Mouse (Mus musculus): ENCODE measurements around the gene Kif24. TPM values are rescaled to one million over a fixed set of nuclear protein-coding genes. Genes with fewer than 3 reads are reported as not detected.

Gene Kif24
- polyA plus RNA-seq, 1 experiment from 2014 or later, result 3.4 TPM

DNA sequence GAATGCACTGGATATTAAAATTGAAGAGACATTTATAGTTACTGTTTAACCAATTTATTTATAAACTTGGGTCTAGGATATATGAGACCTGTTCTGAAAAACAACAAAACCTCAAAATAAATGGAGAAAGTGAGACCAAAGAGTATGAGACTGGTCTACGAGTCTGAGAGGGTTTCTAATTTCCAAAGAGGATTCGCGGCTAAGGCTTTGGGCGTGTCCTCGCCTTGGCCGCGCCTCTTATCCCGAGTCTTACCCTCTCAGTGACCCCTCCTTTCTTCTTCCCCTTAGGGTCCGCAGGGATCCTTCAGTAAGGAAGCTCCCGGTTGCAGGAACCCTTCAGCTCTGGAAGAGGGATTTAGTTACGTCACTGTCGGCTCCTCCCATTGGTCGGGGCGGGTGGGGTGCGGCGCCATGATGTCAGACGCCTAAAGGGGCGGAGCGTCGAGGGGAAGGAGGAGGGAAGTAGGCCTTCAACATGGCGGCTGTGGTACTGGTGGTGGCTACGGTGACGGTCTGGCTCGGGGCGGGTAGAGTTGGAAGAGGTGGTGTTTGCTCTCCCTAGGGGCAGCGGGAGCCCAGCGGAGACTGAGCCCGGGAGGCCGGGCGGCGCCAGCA is 116.0 kb downstream of the Kif24 start, which contains the start of gene Ubap1:
Gene Ubap1 (plus strand): TSS at position 413 of the 615 bp plus-strand sequence.
- peak within 1 kb of the TSS; percentile 73 for H3K9ac ChIP-seq
- peak; percentile 97 for ATAC-seq (ENCODE audit: low FRiP score)
- H3K27me3 ChIP-seq (ENCODE audit: control insufficient read depth, insufficient read depth, low read length), result no peaks in the 10 kb centered on the region
- no peaks in the 10 kb centered on the region for H3K9me3 ChIP-seq (ENCODE audit: control insufficient read depth, low read length)
- H3K4me3 ChIP-seq (replicated peaks; ENCODE audit: low read length), result peak within 1 kb of the TSS; percentile 81
- under 1% methylated on average over 31 of the region's 31 CpGs for WGBS
- H3K4me2 ChIP-seq (replicated peaks), result peak within 1 kb of the TSS; percentile 55
- no peaks in the 10 kb centered on the region for H3K36me3 ChIP-seq (replicated peaks; ENCODE audit: control insufficient read depth, insufficient read depth)
- H3K4me1 ChIP-seq (replicated peaks; ENCODE audit: control insufficient read depth, insufficient read depth, low read length), result peaks cover 17% of the 10 kb centered on the region
- H3K27ac ChIP-seq, result peak within 1 kb of the TSS; percentile 91
- DNase-seq (ENCODE audit: low spot score), result peak; percentile 96

DNA sequence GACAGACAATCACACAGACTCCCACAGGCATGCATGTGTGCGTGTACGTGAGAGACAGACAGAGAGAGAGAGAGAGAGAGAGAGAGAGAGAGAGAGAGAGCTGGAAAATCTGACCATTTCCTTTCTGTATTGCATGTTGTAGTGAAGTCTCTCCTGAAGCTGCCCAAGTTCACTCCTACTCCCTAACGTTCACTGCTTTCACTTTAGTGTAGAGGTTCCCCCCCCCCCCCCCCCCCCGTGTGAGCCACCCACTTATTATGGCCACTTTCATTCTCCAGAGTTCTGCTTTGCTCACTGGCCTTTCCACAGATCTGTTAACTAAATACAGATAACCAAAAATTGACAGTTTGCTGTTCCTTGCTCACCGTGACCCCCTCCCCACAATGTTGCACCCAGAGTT is 116.8 kb downstream of the Kif24 start:
- Histone ChIP-seq H3K36me3 (replicated peaks; ENCODE audit: control insufficient read depth, insufficient read depth) (no peaks in the 10 kb centered on the region), H3K9ac (peak overlapping the region; percentile 73; the same call in 1 of the 2 replicates), H3K27ac (no peak overlapping the region), H3K4me1 (replicated peaks; ENCODE audit: control insufficient read depth, insufficient read depth, low read length) (peaks cover 17% of the 10 kb centered on the region), H3K4me2 (replicated peaks) (peak overlapping the region; percentile 52), H3K9me3 (ENCODE audit: control insufficient read depth, low read length) (no peaks in the 10 kb centered on the region), H3K27me3 (ENCODE audit: control insufficient read depth, insufficient read depth, low read length) (no peaks in the 10 kb centered on the region), H3K4me3 (replicated peaks; ENCODE audit: low read length) (peak overlapping the region; percentile 81; the same call in 1 of the 2 replicates)
- DNase-seq (ENCODE audit: low spot score), result no peak
- ATAC-seq (ENCODE audit: low FRiP score), result no peak
- WGBS, result 48% methylated on average over 5 of the region's 5 CpGs

GRCm38 (mm10) chr4:41346011-41346410 is 118.7 kb downstream of the Kif24 start:
- Histone ChIP-seq H3K4me3 (replicated peaks; ENCODE audit: low read length) (no peak overlapping the region), H3K4me2 (replicated peaks) (no peak overlapping the region)
- no peak for ATAC-seq (ENCODE audit: low FRiP score)

DNA sequence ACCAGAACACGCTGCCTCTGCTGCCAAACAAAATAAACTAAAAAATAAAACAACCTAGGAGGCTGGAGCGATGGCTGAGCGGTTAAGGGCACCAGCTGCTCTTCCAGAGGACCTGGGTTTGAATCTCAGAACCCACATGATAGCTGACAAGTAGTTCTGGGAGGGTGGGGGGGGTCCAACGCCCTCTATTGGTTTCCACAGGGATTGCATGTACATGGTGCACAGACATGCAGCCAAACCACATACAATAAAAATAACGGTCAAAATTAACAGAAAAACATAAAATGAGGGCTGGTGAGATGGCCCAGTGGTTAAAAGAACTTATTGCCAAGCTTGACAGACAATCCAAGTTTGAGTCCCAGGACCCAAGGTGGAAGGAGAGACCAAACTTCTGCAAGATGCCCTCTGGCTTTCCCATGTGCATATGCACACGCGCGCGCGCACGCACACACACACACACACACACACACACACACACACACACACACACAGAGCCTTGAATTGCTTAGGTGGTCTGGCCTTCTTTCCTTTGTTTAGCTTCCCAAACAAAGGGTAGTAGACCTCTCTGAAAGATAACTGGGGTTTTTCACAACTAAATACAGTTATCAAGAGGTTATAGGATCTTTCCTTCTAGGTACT is 123.7 kb downstream of the Kif24 start:
- Histone ChIP-seq H3K27ac (no peak overlapping the region), H3K4me3 (replicated peaks; ENCODE audit: low read length) (no peak overlapping the region), H3K9ac (no peak overlapping the region), H3K9me3 (ENCODE audit: control insufficient read depth, low read length) (no peaks in the 10 kb centered on the region), H3K4me1 (replicated peaks; ENCODE audit: control insufficient read depth, insufficient read depth, low read length) (no peaks in the 10 kb centered on the region), H3K4me2 (replicated peaks) (no peak overlapping the region), H3K27me3 (ENCODE audit: control insufficient read depth, insufficient read depth, low read length) (no peaks in the 10 kb centered on the region), H3K36me3 (replicated peaks; ENCODE audit: control insufficient read depth, insufficient read depth) (no peaks in the 10 kb centered on the region)
- no peak for ATAC-seq (ENCODE audit: low FRiP score)
- 82% methylated on average over 11 of the region's 11 CpGs for WGBS
- DNase-seq (ENCODE audit: low spot score), result no peak

More at GRCm38 (mm10) chr4:41346011-41346410, 118.7 kb downstream of the Kif24 start:
- 80% methylated on average over 2 of the region's 2 CpGs for WGBS
- Histone ChIP-seq H3K9ac (no peak overlapping the region), H3K36me3 (replicated peaks; ENCODE audit: control insufficient read depth, insufficient read depth) (no peaks in the 10 kb centered on the region), H3K27ac (no peak overlapping the region), H3K9me3 (ENCODE audit: control insufficient read depth, low read length) (no peaks in the 10 kb centered on the region), H3K27me3 (ENCODE audit: control insufficient read depth, insufficient read depth, low read length) (no peaks in the 10 kb centered on the region), H3K4me1 (replicated peaks; ENCODE audit: control insufficient read depth, insufficient read depth, low read length) (peaks cover 17% of the 10 kb centered on the region)
- no peak for DNase-seq (ENCODE audit: low spot score)

Other genes starting within 250 kb of the Kif24 start
- gene Ubap2, start 189.7 kb downstream of the Kif24 start, polyA plus RNA-seq (2014; fragmentation: Nextera tagmentation; extraction: Ambion mirVana), result 49.7 and 50.2 TPM in 2 replicates
- 55.7 and 63.8 TPM in 2 replicates for gene Dcaf12, start 150.0 kb downstream of the Kif24 start, polyA plus RNA-seq (2014; fragmentation: Nextera tagmentation; extraction: Ambion mirVana)
- 64.1 and 68.7 TPM in 2 replicates for gene Ubap1, start 115.9 kb downstream of the Kif24 start, polyA plus RNA-seq (2014; fragmentation: Nextera tagmentation; extraction: Ambion mirVana)
- 72.5 and 82.6 TPM in 2 replicates for gene Nudt2, start 264 bp upstream of the Kif24 start, polyA plus RNA-seq (2014; fragmentation: Nextera tagmentation; extraction: Ambion mirVana)
- 10.3 and 12.4 TPM in 2 replicates for gene AI464131, start 38.2 kb upstream of the Kif24 start, polyA plus RNA-seq (2014; fragmentation: Nextera tagmentation; extraction: Ambion mirVana)
- 19.5 and 24.2 TPM in 2 replicates for gene 1110017D15Rik, start 52.4 kb upstream of the Kif24 start, polyA plus RNA-seq (2014; fragmentation: Nextera tagmentation; extraction: Ambion mirVana)
- gene Fam219a, start 104.7 kb upstream of the Kif24 start, polyA plus RNA-seq (2014; fragmentation: Nextera tagmentation; extraction: Ambion mirVana), result 20.0 and 23.5 TPM in 2 replicates
- 2.0 and 2.3 TPM in 2 replicates for gene Dnaic1, start 104.9 kb upstream of the Kif24 start, polyA plus RNA-seq (2014; fragmentation: Nextera tagmentation; extraction: Ambion mirVana)
- 127 and 130 TPM in 2 replicates for gene Enho, start 175.4 kb upstream of the Kif24 start, polyA plus RNA-seq (2014; fragmentation: Nextera tagmentation; extraction: Ambion mirVana)
- gene Cntfr, start 232.2 kb upstream of the Kif24 start, polyA plus RNA-seq (2014; fragmentation: Nextera tagmentation; extraction: Ambion mirVana), result 19.2 and 21.8 TPM in 2 replicates
- gene Il11ra1, start 235.1 kb upstream of the Kif24 start, polyA plus RNA-seq (2014; fragmentation: Nextera tagmentation; extraction: Ambion mirVana), result 39.9 and 40.6 TPM in 2 replicates
- gene Rpp25l, start 248.6 kb upstream of the Kif24 start, polyA plus RNA-seq (2014; fragmentation: Nextera tagmentation; extraction: Ambion mirVana), result 57.5 and 60.5 TPM in 2 replicates